Mouse (Mus musculus) heart, adult 2 months (tissue): ENCODE data around the gene Mrpl40. TPM values are rescaled to one million over a fixed set of nuclear protein-coding genes. Genes with fewer than 3 reads are reported as not detected.

Experiments used
- DNase-seq, 2 experiments: peaks; one replicate each; pipeline ENCODE4 v3.0.0; 2021
- H3K27ac ChIP-seq: fragments of 200-600 bp; 2 replicates; pipeline ENCODE4 v1.8.1; 2022
- H3K27me3 ChIP-seq: fragments of 200-500 bp; 2 replicates; pipeline ENCODE4 v1.6.1; 2012; ENCODE audit warnings: mild to moderate bottlenecking, low read length, inconsistent platforms, mixed read lengths; ENCODE audit not compliant: control insufficient read depth, insufficient read depth
- H3K36me3 ChIP-seq: fragments of 200-500 bp; 2 replicates; pipeline ENCODE4 v1.6.1; 2012; ENCODE audit warnings: low read length, inconsistent platforms; ENCODE audit not compliant: control insufficient read depth, insufficient read depth
- H3K4me1 ChIP-seq: fragments of 200-500 bp; 2 replicates; pipeline ENCODE4 v1.6.1; 2011; ENCODE audit warnings: low read length; ENCODE audit not compliant: control insufficient read depth, insufficient read depth
- H3K4me3 ChIP-seq: fragments of 200-600 bp; 2 replicates; pipeline ENCODE4 v1.8.1; 2022
- H3K79me2 ChIP-seq: fragments of 200-500 bp; replicated peaks from 2 replicates; pipeline ENCODE4 v1.6.1; 2012; ENCODE audit warnings: mild to moderate bottlenecking, inconsistent platforms, low read length, moderate library complexity, mixed read lengths; ENCODE audit not compliant: control insufficient read depth, insufficient read depth
- H3K9ac ChIP-seq: fragments of 200-500 bp; 2 replicates; pipeline ENCODE4 v1.6.1; 2012; ENCODE audit warnings: low read depth, mild to moderate bottlenecking, control low read depth, inconsistent platforms, low read length, mixed read lengths
- CTCF ChIP-seq: fragments of 200-600 bp; IDR thresholded peaks from 2 replicates; pipeline ENCODE4 v1.8.1; 2022; ENCODE audit warnings: antibody characterized with exemption, mild to moderate bottlenecking, moderate library complexity
- EP300 ChIP-seq: fragments of 200-500 bp; IDR thresholded peaks from 2 replicates; pipeline ENCODE4 v1.6.1; 2011; ENCODE audit warnings: low read depth, low read length, control low read depth; ENCODE audit not compliant: insufficient read depth
- POLR2A ChIP-seq: fragments of 200-500 bp; IDR thresholded peaks from 2 replicates; pipeline ENCODE4 v1.6.1; 2011; ENCODE audit warnings: mild to moderate bottlenecking, low read depth, low read length, control low read depth; ENCODE audit not compliant: insufficient read depth
- WGBS: fragments of 180-500 bp; shearing (Covaris S2); methylation state at CpG from one replicate; pipeline ENCODE4 v1.1.7; 2018; 5-methylcytosine and 5-hydroxymethylcytosine counted together
- intact Hi-C: fragments of 180-260 bp; cut with DNase I; formaldehyde crosslinking; loops from one replicate; pipeline ENCODE4 v1.15.1; 2025
- long read RNA-seq: library from polyadenylated mRNA; stranded (forward); transcript quantifications from one replicate; pipeline ENCODE4 v2.0.0, GENCODE M21; 2021
- polyA plus RNA-seq: library from polyadenylated mRNA; depleted of rRNA; stranded (reverse); fragments of >200 nt; gene quantifications from 2 replicates; pipeline ENCODE4 v1.2.3, GENCODE M21; 2012; rRNA removed
- total RNA-seq, 2 experiments: library from RNA; stranded (reverse); gene quantifications; 2 replicates each; pipeline ENCODE4 v1.2.3; 2021

Gene Mrpl40
- total RNA-seq = 10 to 100 TPM; 48.3 to 57.2 TPM
- 13.2 and 19.1 TPM in 2 replicates for polyA plus RNA-seq
- long read RNA-seq, transcript Mrpl40-201 (4 exons, 1,280 nt) = major isoform, 29 of 31 reads
- long read RNA-seq, partial matches to known transcripts = 1 of 31 reads
- long read RNA-seq, other reads (novel, unspliced or antisense) = 0 of 31 reads

DNA sequence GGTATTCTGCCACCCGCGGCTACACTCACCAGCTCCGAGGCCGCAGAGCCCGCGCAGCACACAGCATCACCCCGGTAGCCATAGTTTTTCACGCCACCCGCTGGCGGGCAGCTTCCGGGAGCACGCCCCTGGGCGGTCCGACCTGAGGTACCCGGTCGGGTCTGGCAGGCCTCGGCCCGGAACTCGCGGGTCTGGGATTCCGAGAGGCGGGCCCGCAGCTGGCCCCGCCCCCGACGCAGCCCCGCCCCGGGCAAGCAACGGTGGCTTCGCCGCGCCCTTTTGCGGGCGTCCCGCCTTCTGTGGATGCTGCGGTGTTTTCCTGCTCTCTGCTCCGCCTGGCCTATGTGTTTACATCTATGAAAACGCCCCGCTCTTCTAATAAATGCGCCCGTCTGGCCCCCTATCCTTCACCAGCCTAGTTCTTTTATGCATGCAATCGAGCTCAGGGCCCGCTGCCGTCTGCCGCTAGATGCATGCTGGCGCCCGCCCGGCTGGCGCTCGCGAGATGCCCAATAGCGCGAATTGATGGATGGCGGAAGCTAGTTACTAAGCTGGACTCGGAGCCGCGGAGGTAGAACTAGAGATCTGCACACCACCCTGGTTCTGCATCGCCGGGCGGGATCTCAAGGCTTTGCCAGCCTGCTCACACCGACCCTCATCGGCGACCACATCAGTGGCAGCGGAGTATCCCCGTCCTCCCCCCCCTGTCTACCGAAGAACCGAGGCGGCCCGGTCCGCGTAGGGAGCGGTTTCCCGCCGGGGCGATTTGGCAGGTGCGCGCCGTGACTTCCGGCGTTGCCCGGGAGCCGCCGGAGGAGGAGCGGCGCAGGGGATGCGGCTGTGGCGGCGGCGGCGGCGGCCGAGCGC lies at the start of gene Mrpl40, which contains the start of gene Hira:
TSS of gene Mrpl40 (minus strand) at position 421 of the 867 bp plus-strand sequence.
TSS of gene Hira (plus strand) at position 596 of the 867 bp plus-strand sequence.
- Histone ChIP-seq H3K27ac (peak within 1 kb of the TSS; percentile 92), H3K4me3 (peak within 1 kb of the TSS; percentile 96), H3K27me3 (no peaks in the 10 kb centered on the region), H3K36me3 (no peaks in the 10 kb centered on the region; the same call in 1 of the 2 replicates), H3K9ac (peak within 1 kb of the TSS; percentile 88), H3K4me1 (0 out of 2 replicates have a peak, but pooled peaks cover 2% of the 10 kb centered on the region), H3K79me2 (no peaks in the 10 kb centered on the region; the same call in 1 of the 2 replicates)
- peak; percentile 96 to 97 for DNase-seq
- intact Hi-C loops = loop anchor here (2.0 to 5.0 kb wide), 2 partner anchors 66 to 189 kb away; partner anchors contain the start of genes Cdc45 and Ufd1
- 0 out of 2 replicates have a peak, but pooled peaks have one; percentile 39 for TF ChIP-seq EP300
- TF ChIP-seq POLR2A = peak; percentile 84
- TF ChIP-seq CTCF = no peak
- under 1% methylated on average over 93 of the region's 93 CpGs for WGBS

DNA sequence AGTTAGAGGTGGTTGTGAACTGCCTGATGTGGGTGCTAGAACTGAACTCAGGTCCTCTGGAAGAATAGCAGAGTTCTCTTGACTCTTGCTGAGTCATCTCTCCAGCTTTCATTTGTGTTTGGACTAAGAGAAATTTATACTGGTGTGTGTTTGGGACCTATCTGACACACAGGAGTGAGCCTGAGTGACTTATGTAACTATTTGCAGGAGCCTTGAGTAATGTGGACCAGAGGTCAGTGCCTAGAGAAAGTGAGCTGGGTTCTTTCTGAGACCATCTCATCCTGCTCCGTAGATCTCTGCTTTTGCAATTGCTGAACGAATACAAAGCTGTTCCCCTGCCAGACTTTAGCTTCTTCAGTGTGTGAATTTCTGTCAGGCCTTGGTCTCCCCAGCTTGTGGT lies 45.1 kb upstream of the Mrpl40 start:
- Histone ChIP-seq H3K27me3 (no peaks in the 10 kb centered on the region), H3K27ac (no peak overlapping the region), H3K4me3 (no peak overlapping the region), H3K79me2 (no peaks in the 10 kb centered on the region), H3K4me1 (no peaks in the 10 kb centered on the region), H3K9ac (no peak overlapping the region), H3K36me3 (peaks cover 2% of the 10 kb centered on the region)
- WGBS = 99% methylated on average over 2 of the region's 2 CpGs
- intact Hi-C loops = no loop called here
- TF ChIP-seq EP300 = no peak
- TF ChIP-seq CTCF = no peak
- no peak for TF ChIP-seq POLR2A
- DNase-seq = no peak

GRCm38 (mm10) chr16:18916064-18916463 lies 39.4 kb upstream of the Mrpl40 start:
- Histone ChIP-seq H3K27ac (no peak overlapping the region), H3K4me3 (no peak overlapping the region), H3K4me1 (no peaks in the 10 kb centered on the region), H3K79me2 (no peaks in the 10 kb centered on the region), H3K9ac (no peak overlapping the region), H3K27me3 (no peaks in the 10 kb centered on the region), H3K36me3 (no peaks in the 10 kb centered on the region)
- 95% methylated on average over 4 of the region's 4 CpGs for WGBS
- DNase-seq = no peak
- intact Hi-C loops = no loop called here
- no peak for TF ChIP-seq EP300
- no peak for TF ChIP-seq POLR2A
- no peak for TF ChIP-seq CTCF

- Histone ChIP-seq H3K27me3 (no peaks in the 10 kb centered on the region), H3K9ac (no peak overlapping the region), H3K4me1 (no peaks in the 10 kb centered on the region), H3K27ac (no peak overlapping the region), H3K79me2 (no peaks in the 10 kb centered on the region), H3K36me3 (no peaks in the 10 kb centered on the region), H3K4me3 (no peak overlapping the region)
- WGBS = 94% methylated on average over 1 of the region's 1 CpGs
- intact Hi-C loops = no loop called here
- DNase-seq = no peak
- TF ChIP-seq CTCF (no peak), POLR2A (no peak), EP300 (no peak)
Observed at GRCm38 (mm10) chr16:18905648-18906047, 29.0 kb upstream of the Mrpl40 start.

DNA sequence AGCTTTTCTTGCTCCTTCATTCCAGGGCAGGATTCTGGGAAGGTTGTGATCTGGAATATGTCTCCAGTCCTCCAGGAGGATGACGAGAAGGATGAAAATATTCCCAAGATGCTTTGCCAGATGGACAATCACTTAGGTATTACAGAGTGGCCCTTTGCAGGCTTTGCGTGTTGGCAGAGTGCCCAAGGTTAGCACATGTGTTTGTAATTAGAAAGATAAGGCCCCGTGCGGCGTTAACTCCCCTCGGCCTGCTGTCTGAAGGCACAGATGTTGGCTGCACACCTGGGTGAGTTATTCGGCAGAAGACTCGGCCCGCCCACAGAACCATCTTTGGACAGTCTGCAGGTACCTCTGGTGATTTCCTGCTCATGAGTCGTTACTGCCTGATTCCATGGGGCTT lies 19.8 kb upstream of the Mrpl40 start:
- Histone ChIP-seq H3K36me3 (0 out of 2 replicates have a peak, but pooled peaks cover 1% of the 10 kb centered on the region), H3K9ac (no peak overlapping the region), H3K27me3 (no peaks in the 10 kb centered on the region), H3K27ac (no peak overlapping the region), H3K79me2 (no peaks in the 10 kb centered on the region), H3K4me1 (peaks cover 1% of the 10 kb centered on the region; the same call in 1 of the 2 replicates), H3K4me3 (no peak overlapping the region)
- DNase-seq = peak; percentile 45 to 52
- intact Hi-C loops = no loop called here
- WGBS = 32% methylated on average over 10 of the region's 10 CpGs
- TF ChIP-seq CTCF (no peak), EP300 (peak; percentile 65; the same call in 1 of the 2 replicates)
